ENCODE assay signal across 8 mouse cellular contexts in genomic region chr10:9272243-9272642, GRCm38 (mm10).
DNase-seq lines count a peak whose midpoint lies in the region; ATAC-seq and TF ChIP-seq lines count a peak whose summit lies in the region.
"Had no signal": no experiment of that assay in that cellular context is flagged by ENCODE, and none has a peak within 500 bp of the region (broad histone marks: within the 10 kb centered on the region; RNA-seq: fewer than 3 reads in every experiment).

No protein-coding gene starts in this region.

- peaks cover 0 to 11% of the 10 kb centered on the region in 2 experiments; a peak in 1 of 4 replicates for H3K4me1 ChIP-seq in heart, embryonic 14.5 days (ENCODE audit: control insufficient read depth in 2 of 2, insufficient read depth in 2 of 2, low read length in 2 of 2)
- H3K4me1 ChIP-seq in limb, embryonic 14.5 days (ENCODE audit: control insufficient read depth, insufficient read depth, low read length), result peaks cover 7% of the 10 kb centered on the region; the same call in 1 of the 2 replicates
- H3K4me1 ChIP-seq: liver, embryonic 15.5 days had no signal

- H3K9me3 ChIP-seq in heart, embryonic 14.5 days (ENCODE audit: control insufficient read depth, low read length), result no peaks in the 10 kb centered on the region
- no peaks in the 10 kb centered on the region for H3K9me3 ChIP-seq in limb, embryonic 14.5 days (ENCODE audit: control insufficient read depth, low read length)
- H3K9me3 ChIP-seq: liver, embryonic 15.5 days had no signal

- H3K4me3 ChIP-seq in heart, embryonic 14.5 days (ENCODE audit: control insufficient read depth in 1 of 2, insufficient read depth in 1 of 2, low read depth in 1 of 2, low read length in 2 of 2), result no peak overlapping the region
- no peak overlapping the region for H3K4me3 ChIP-seq in limb, embryonic 14.5 days (replicated peaks; ENCODE audit: low read length)
- H3K4me3 ChIP-seq: liver, embryonic 15.5 days had no signal

- WGBS in heart, embryonic 14.5 days, result 19% methylated on average over 5 of the region's 5 CpGs
- WGBS in limb, embryonic 14.5 days, result 14% methylated on average over 5 of the region's 5 CpGs

- H3K9ac ChIP-seq in heart, embryonic 14.5 days (ENCODE audit: low read length), result no peak overlapping the region
- no peak overlapping the region for H3K9ac ChIP-seq in limb, embryonic 14.5 days (ENCODE audit: low read depth, low read length, severe bottlenecking)
- H3K9ac ChIP-seq: liver, embryonic 15.5 days had no signal

- peak; percentile 64 for ATAC-seq in heart, embryonic 14.5 days (ENCODE audit: insufficient number of reproducible peaks, insufficient read depth, low FRiP score, low read depth)
- ATAC-seq in limb, embryonic 14.5 days (ENCODE audit: low FRiP score, low read depth), result peak; percentile 75; the same call in 1 of the 2 replicates

- H3K4me2 ChIP-seq in heart, embryonic 14.5 days (ENCODE audit: low read length), result no peak overlapping the region
- H3K4me2 ChIP-seq in limb, embryonic 14.5 days (replicated peaks; ENCODE audit: low read depth, low read length, severe bottlenecking), result no peak overlapping the region
- H3K4me2 ChIP-seq: liver, embryonic 15.5 days had no signal

- peak overlapping the region; percentile 30 to 62; a peak in 3 of 4 replicates for H3K27ac ChIP-seq in heart, embryonic 14.5 days (replicated peaks in 1 of 2; ENCODE audit: control insufficient read depth in 1 of 2, insufficient read depth in 1 of 2, low read depth in 2 of 2, low read length in 2 of 2)
- H3K27ac ChIP-seq in limb, embryonic 14.5 days (replicated peaks; ENCODE audit: low read depth, low read length), result no peak overlapping the region
- H3K27ac ChIP-seq: liver, embryonic 15.5 days had no signal

- H3K27me3 ChIP-seq in heart, embryonic 14.5 days (ENCODE audit: control insufficient read depth, insufficient read depth, low read length), result no peaks in the 10 kb centered on the region
- no peaks in the 10 kb centered on the region for H3K27me3 ChIP-seq in limb, embryonic 14.5 days (ENCODE audit: control insufficient read depth, insufficient read depth, low read length)
- H3K27me3 ChIP-seq: liver, embryonic 15.5 days had no signal

- no peak for TF ChIP-seq POLR2A in limb, embryonic 14.5 days (IDR thresholded peaks at IDR 0.05; ENCODE audit: borderline replicate concordance, extremely low read depth, insufficient read depth, insufficient read length)

- DNase-seq in brain, adult 2 months (ENCODE audit: low read depth, low spot score), result peak; percentile 15
- peak; percentile 55 for DNase-seq in embryo, embryonic 11 days
- peak; percentile 62 for DNase-seq in limb, embryonic 14.5 days (ENCODE audit: low spot score)
- DNase-seq in thymus, postnatal 25 days, result no peak
- no peak for DNase-seq in ovary, adult 18-20 months (ENCODE audit: low spot score)
- no peak for DNase-seq in urinary bladder, postnatal 36 days (ENCODE audit: low spot score in 2 of 2)

- no peaks in the 10 kb centered on the region for H3K36me3 ChIP-seq in heart, embryonic 14.5 days (ENCODE audit: control insufficient read depth, insufficient read depth, low read length)
- H3K36me3 ChIP-seq in limb, embryonic 14.5 days (ENCODE audit: control insufficient read depth, insufficient read depth, low read length), result no peaks in the 10 kb centered on the region
- H3K36me3 ChIP-seq: liver, embryonic 15.5 days had no signal

Comparison
In these comparisons a context has a peak if more than half of its experiments do, and no peak if none do; other contexts are left out.
1. DNase-seq: peak in brain, adult 2 months (single experiment), embryo, embryonic 11 days (single experiment) and limb, embryonic 14.5 days (single experiment); none in thymus, postnatal 25 days (single experiment), ovary, adult 18-20 months (single experiment) and urinary bladder, postnatal 36 days (0 of 2).